Mouse (Mus musculus): Measurements from ENCODE around the gene Muc3. TPM values are rescaled to one million over a fixed set of nuclear protein-coding genes. Genes with fewer than 3 reads are reported as not detected.

The Muc3 gene
- polyA plus RNA-seq, 2 experiments = not detected

- Histone ChIP-seq H3K4me2 (replicated peaks; ENCODE audit: low read depth, low read length, severe bottlenecking) (peak within 1 kb of the TSS; percentile 67), H3K27me3 (ENCODE audit: control insufficient read depth, insufficient read depth, low read length) (no peaks in the 10 kb centered on the region), H3K4me3 (replicated peaks; ENCODE audit: low read length) (peak within 1 kb of the TSS; percentile 60), H3K27ac (replicated peaks; ENCODE audit: low read depth, low read length) (peak within 1 kb of the TSS; percentile 53; the same call in 1 of the 2 replicates), H3K36me3 (ENCODE audit: control insufficient read depth, insufficient read depth, low read length) (peaks cover 21% of the 10 kb centered on the region), H3K4me1 (ENCODE audit: control insufficient read depth, insufficient read depth, low read length) (peaks cover 11% of the 10 kb centered on the region; the same call in 1 of the 2 replicates), H3K9ac (ENCODE audit: low read depth, low read length, severe bottlenecking) (peak within 1 kb of the TSS; percentile 83), H3K9me3 (ENCODE audit: control insufficient read depth, low read length) (no peaks in the 10 kb centered on the region)
- 11% methylated on average over 28 of the region's 29 CpGs for WGBS
- DNase-seq (ENCODE audit: low spot score) = peak; percentile 55
- TF ChIP-seq POLR2A (IDR thresholded peaks at IDR 0.05; ENCODE audit: borderline replicate concordance, extremely low read depth, insufficient read depth, insufficient read length) = no peak
- ATAC-seq (ENCODE audit: low FRiP score, low read depth) = peak; percentile 78
Measured at GRCm38 (mm10) chr5:137115866-137116847, 33.0 kb downstream of the Muc3 start, which contains the start of gene Trim56. TSS of gene Trim56 (minus strand) at chr5:137116209.

GRCm38 (mm10) chr5:137114891-137115561, 34.1 kb downstream of the Muc3 start:
- ATAC-seq (ENCODE audit: low FRiP score, low read depth) (no peak), DNase-seq (ENCODE audit: low spot score) (no peak)
- H3K9me3 ChIP-seq (ENCODE audit: control insufficient read depth, low read length) = no peaks in the 10 kb centered on the region
- H3K4me2 ChIP-seq (replicated peaks; ENCODE audit: low read depth, low read length, severe bottlenecking) = peak overlapping the region; percentile 67
- peaks cover 11% of the 10 kb centered on the region; the same call in 1 of the 2 replicates for H3K4me1 ChIP-seq (ENCODE audit: control insufficient read depth, insufficient read depth, low read length)
- no peak overlapping the region for H3K27ac ChIP-seq (replicated peaks; ENCODE audit: low read depth, low read length)
- TF ChIP-seq POLR2A (IDR thresholded peaks at IDR 0.05; ENCODE audit: borderline replicate concordance, extremely low read depth, insufficient read depth, insufficient read length) = no peak
- no peaks in the 10 kb centered on the region for H3K27me3 ChIP-seq (ENCODE audit: control insufficient read depth, insufficient read depth, low read length)
- H3K9ac ChIP-seq (ENCODE audit: low read depth, low read length, severe bottlenecking) = peak overlapping the region; percentile 83
- peak overlapping the region; percentile 60 for H3K4me3 ChIP-seq (replicated peaks; ENCODE audit: low read length)
- H3K36me3 ChIP-seq (ENCODE audit: control insufficient read depth, insufficient read depth, low read length) = peaks cover 21% of the 10 kb centered on the region
- 91% methylated on average over 9 of the region's 9 CpGs for WGBS

GRCm38 (mm10) chr5:137111542-137112408, 37.3 kb downstream of the Muc3 start:
- DNase-seq (ENCODE audit: low spot score) (no peak), ATAC-seq (ENCODE audit: low FRiP score, low read depth) (no peak)
- peaks cover 21% of the 10 kb centered on the region for H3K36me3 ChIP-seq (ENCODE audit: control insufficient read depth, insufficient read depth, low read length)
- no peak overlapping the region for H3K4me3 ChIP-seq (replicated peaks; ENCODE audit: low read length)
- no peaks in the 10 kb centered on the region for H3K27me3 ChIP-seq (ENCODE audit: control insufficient read depth, insufficient read depth, low read length)
- 86% methylated on average over 4 of the region's 5 CpGs for WGBS
- no peak overlapping the region for H3K27ac ChIP-seq (replicated peaks; ENCODE audit: low read depth, low read length)
- TF ChIP-seq POLR2A (IDR thresholded peaks at IDR 0.05; ENCODE audit: borderline replicate concordance, extremely low read depth, insufficient read depth, insufficient read length) = no peak
- no peak overlapping the region for H3K9ac ChIP-seq (ENCODE audit: low read depth, low read length, severe bottlenecking)
- no peak overlapping the region for H3K4me2 ChIP-seq (replicated peaks; ENCODE audit: low read depth, low read length, severe bottlenecking)
- no peaks in the 10 kb centered on the region for H3K9me3 ChIP-seq (ENCODE audit: control insufficient read depth, low read length)
- peaks cover 11% of the 10 kb centered on the region; the same call in 1 of the 2 replicates for H3K4me1 ChIP-seq (ENCODE audit: control insufficient read depth, insufficient read depth, low read length)

- Histone ChIP-seq H3K9ac (ENCODE audit: low read depth, low read length, severe bottlenecking) (no peak overlapping the region), H3K4me1 (ENCODE audit: control insufficient read depth, insufficient read depth, low read length) (peaks cover 8% of the 10 kb centered on the region; the same call in 1 of the 2 replicates), H3K27ac (replicated peaks; ENCODE audit: low read depth, low read length) (no peak overlapping the region), H3K36me3 (ENCODE audit: control insufficient read depth, insufficient read depth, low read length) (peaks cover 21% of the 10 kb centered on the region), H3K4me3 (replicated peaks; ENCODE audit: low read length) (no peak overlapping the region), H3K27me3 (ENCODE audit: control insufficient read depth, insufficient read depth, low read length) (no peaks in the 10 kb centered on the region), H3K9me3 (ENCODE audit: control insufficient read depth, low read length) (no peaks in the 10 kb centered on the region), H3K4me2 (replicated peaks; ENCODE audit: low read depth, low read length, severe bottlenecking) (no peak overlapping the region)
- DNase-seq (ENCODE audit: low spot score) (no peak), ATAC-seq (ENCODE audit: low FRiP score, low read depth) (no peak)
- WGBS = 86% methylated on average over 12 of the region's 12 CpGs
- no peak for TF ChIP-seq POLR2A (IDR thresholded peaks at IDR 0.05; ENCODE audit: borderline replicate concordance, extremely low read depth, insufficient read depth, insufficient read length)
Measured at GRCm38 (mm10) chr5:137110863-137111262, 38.3 kb downstream of the Muc3 start.
